Mouse (Mus musculus) c-Kit-negative CD71-positive TER-119-positive erythroid progenitor cells, embryonic 14.5 days (primary cell): ENCODE data around the gene Zcchc4.

ENCODE experiments used
- DNase-seq: peaks from one replicate; pipeline ENCODE4 v3.0.0-alpha.2; 2013; ENCODE audit warnings: low read depth, low spot score

Gene Zcchc4

GRCm38 (mm10) chr5:52775237-52775636 lies at the start of gene Zcchc4:
Gene Zcchc4, plus strand, starts transcription at chr5:52775409.
- DNase-seq = no peak

DNA sequence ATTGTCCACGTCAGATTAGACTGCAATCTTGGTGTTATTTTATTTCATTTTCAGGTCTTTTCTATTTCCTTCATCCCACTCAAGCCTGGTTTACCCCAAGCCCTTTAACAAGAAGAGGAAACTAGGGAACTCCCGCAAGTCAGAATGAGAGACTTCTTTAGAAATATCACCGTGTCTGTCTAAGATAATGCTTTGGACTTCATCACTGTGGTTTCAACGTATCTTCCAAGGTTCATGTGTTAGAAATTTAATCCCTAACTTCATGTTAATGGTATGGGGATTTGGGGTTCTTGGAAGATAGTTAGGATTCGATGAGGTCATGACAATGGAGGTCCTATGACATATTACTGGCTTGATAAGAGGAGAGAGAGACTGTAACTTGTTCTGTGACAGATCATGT lies 47.5 kb upstream of the Zcchc4 start:
- DNase-seq = no peak

DNA sequence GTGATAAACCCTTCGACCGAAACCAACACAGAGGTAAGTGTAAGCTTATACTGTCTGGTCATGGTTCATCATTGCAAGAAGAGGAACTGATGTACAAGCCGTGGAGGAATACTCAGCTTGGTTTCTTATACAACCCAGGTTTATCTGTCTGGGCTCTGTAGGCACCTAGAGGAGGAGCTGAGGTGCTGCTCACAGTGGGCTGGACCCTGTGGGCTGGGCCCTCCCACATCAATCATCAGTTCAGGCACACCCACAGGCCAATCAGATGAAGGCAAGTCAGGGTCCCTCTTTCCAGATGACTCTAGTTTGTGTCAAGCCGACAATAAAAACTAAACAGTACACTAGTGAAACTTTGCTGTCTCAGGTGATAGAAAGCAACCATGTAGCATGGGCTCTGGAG lies 42.4 kb upstream of the Zcchc4 start:
- DNase-seq = no peak

GRCm38 (mm10) chr5:52736046-52736445 lies 39.2 kb upstream of the Zcchc4 start:
- DNase-seq = no peak

- peak; percentile 71 for DNase-seq
Observed at GRCm38 (mm10) chr5:52741391-52742111, 33.7 kb upstream of the Zcchc4 start, which contains the start of gene Pi4k2b. Gene Pi4k2b, plus strand, starts transcription at chr5:52741574.

- DNase-seq = peak; percentile 42
Observed at GRCm38 (mm10) chr5:52742112-52742813, 32.9 kb upstream of the Zcchc4 start.

DNA sequence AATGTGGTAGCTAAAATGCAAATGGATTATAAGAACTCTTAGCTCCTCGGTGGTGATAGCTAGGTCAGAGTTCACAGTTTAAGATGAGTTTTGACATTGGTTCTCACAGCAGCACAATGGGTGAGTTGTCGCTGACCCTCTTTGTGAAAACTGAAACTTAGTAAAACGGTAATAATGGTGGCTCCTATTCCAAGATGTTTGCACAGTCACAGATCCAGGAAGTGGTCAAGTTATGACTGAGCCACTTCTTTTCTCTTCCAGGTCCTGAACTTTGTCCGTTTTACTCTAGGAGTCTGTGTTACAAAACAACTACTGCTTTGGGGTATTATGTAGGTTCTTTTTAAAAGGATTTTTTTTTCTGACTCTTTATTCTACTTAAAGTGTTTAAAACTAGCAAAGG lies 32.0 kb upstream of the Zcchc4 start:
- DNase-seq = no peak

GRCm38 (mm10) chr5:52746920-52747319 lies 28.3 kb upstream of the Zcchc4 start:
- DNase-seq = no peak

GRCm38 (mm10) chr5:52748732-52749131 lies 26.5 kb upstream of the Zcchc4 start:
- DNase-seq = no peak

GRCm38 (mm10) chr5:52753146-52753545 lies 22.1 kb upstream of the Zcchc4 start:
- DNase-seq = no peak

GRCm38 (mm10) chr5:52754196-52754595 lies 21.0 kb upstream of the Zcchc4 start:
- DNase-seq = no peak

DNA sequence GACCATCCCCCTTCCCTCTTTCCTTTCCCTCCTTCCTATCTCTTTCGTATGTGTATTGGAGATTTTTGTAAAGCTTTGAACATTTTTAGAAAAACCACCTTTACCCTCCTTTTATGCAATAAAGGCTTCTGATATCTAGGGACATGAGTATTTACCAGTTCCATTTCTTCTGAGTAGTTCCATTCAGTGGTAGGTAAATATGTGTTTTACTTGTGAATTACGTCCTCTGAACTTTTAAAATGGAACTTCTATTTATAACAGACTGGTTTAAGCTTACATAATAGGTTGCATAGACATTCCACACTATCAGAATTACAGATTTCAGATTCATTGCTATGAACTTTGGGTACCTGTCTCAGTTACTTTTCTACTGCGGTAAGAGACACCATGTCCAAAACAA lies 19.9 kb upstream of the Zcchc4 start:
- DNase-seq = no peak

GRCm38 (mm10) chr5:52755989-52756388 lies 19.2 kb upstream of the Zcchc4 start:
- DNase-seq = no peak

GRCm38 (mm10) chr5:52762586-52762985 lies 12.6 kb upstream of the Zcchc4 start:
- DNase-seq = no peak

- DNase-seq = no peak
Observed at GRCm38 (mm10) chr5:52774267-52774666, 942 bp upstream of the Zcchc4 start.

DNA sequence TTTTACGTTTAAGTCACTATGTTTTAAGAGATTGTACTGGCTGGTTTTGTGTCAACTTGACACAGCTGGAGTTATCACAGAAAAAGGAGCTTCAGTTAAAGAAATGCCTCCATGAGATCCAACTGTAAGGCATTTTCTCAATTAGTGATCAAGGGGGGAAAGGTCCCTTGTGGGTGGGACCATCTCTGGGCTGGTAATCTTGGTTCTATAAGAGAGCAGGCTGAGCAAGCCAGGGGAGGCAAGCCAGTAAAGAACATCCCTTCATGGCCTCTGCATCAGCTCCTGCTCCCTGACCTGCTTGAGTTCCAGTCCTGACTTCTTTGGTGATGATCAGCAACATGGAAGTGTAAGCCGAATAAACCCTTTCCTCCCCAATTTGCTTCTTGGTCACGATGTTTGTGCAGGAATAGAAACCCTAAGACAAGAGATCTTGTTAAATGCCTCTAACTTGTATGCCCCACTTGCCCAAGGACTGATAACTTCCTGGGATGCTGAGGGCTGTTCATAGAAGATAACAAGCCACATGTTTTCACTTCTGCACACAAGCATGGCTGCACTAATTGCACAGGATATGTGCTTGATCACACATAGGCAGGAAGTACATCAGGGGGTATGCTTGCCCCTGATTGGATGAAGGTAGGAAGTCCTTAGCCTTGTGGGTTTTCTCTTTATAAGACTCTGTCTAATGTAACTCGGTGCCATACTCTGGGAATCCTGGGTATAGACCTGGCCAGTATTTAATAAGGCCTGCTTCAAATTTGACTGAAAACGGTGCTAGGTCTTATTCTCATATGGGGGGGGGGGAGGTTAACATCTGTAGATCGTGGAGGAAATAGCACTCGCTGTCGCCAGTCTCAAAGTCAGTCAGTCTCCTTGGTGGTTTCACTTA lies 1.5 kb downstream of the Zcchc4 start:
- DNase-seq = peak; percentile 31

DNA sequence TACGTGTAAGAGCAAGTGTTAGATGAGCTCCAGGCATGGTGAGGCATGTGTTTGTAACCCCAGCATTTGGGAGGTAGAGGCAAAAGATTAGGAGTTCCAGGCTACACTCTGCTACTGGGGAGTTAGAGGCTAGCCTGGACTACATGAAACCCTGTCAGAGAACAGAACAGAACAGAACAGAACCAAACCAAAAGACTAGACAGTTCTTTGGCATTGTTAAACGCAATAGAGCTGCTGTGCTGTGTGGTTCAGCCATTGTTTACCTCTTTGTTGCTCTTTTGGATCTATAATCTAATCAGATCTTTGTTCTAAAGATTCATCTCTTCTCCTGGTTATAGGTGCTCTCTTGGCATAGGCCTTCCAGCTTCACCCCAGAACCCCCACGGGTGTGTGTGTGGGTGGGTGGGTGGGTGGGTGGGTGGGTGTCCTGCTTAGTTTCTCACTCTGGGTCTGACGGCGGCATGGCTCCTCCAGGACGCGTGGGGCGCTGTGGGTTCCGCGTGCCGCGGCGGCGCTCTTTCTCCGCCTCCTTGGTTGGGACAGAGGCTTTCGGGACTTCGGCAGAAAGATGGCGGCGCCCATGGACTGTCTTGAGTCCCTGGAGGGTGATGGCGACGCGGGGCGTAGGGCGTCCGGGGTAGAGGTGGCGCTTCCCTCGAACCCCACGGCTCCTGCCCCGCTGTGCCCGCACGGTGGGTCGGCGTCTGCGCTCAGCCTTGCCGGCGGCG lies 7.5 kb downstream of the Zcchc4 start:
- DNase-seq = peak; percentile 64

DNA sequence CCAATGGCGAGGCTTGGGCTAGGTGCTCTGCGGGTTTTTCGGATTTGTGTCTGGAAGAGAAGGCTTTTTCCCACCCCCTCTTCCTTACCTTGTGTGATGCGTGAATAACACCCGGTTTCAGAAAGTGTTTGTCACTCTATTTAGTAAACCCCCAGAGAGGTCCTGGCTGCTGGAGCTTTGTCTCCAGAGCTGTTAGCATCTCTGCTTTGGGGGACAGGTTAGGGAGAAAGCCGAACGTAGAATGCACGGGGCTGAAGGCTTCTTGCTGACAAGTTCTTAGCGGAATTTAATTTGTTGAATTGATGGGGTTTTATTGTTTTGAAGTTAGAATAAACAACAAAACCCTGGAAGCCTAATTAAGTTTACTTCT lies 8.0 kb downstream of the Zcchc4 start:
- no peak for DNase-seq

GRCm38 (mm10) chr5:52783957-52784356 lies 8.7 kb downstream of the Zcchc4 start:
- no peak for DNase-seq

DNA sequence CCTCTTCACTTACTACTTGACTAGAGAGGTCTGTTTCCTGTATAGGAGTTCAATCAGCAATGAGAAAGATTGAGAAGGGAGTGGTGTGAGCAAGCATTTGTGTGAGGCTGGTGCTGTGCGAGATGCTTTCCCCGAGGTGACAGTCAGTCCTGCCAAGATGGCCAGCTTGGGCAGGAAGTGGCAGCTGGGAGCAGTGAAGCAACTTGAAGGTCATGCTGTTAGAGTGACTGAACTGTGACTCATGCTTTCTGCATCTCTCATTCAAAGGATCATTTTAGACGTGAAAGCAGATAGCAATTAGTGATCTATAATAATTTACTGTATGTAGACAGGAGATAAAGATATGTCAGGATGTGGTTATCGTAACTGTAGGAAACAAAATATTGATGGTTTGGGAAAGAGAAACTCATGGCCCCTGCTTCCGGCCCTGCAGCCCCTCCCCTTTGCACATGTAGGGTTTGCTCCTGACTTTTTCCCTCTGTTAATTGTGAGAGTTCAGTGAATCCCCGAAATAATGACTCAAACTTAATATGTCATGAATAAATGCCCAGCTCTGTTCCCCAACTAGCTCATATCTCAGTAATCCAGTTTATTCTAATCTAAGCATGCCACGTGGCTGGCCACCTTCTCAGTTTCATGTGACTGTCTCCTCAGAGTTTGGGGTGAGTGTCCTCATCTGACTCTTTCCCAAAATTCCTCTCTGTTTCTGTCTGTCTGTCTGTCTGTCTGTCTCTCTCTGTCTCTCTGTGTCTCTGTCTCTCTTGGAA lies 11.5 kb downstream of the Zcchc4 start:
- DNase-seq = no peak

- no peak for DNase-seq
Observed at GRCm38 (mm10) chr5:52793230-52793629, 18.0 kb downstream of the Zcchc4 start.
